Mouse (Mus musculus) liver, adult 2 months (tissue): ENCODE measurements at regions not wholly inside any gene's neighbourhood (a gene's known extent, or its start where the extent isn't known, plus 50 kb on each side); places are given as distances from the start of the nearest gene placed in this dataset.

ENCODE experiments used
- CTCF ChIP-seq: fragments of 200-500 bp; IDR thresholded peaks from 2 replicates; pipeline ENCODE4 v1.5.1; 2011; ENCODE audit warnings: low read depth, low read length, control low read depth
- POLR2A ChIP-seq: fragments of 200-500 bp; IDR thresholded peaks from 2 replicates; pipeline ENCODE4 v1.6.1; 2011; ENCODE audit warnings: low read length, control low read depth; ENCODE audit not compliant: insufficient read depth; ENCODE audit errors: extremely low read depth

- TF ChIP-seq CTCF = no peak
- TF ChIP-seq POLR2A = no peak
These were observed 169.9 kb downstream of the Fam43a start for GRCm38 (mm10) chr16:30769467-30769866.
